Mouse (Mus musculus): ENCODE measurements at regions not wholly inside any gene's neighbourhood (a gene's known extent, or its start where the extent isn't known, plus 50 kb on each side); places are given as distances from the start of the nearest gene placed in this dataset.

DNA sequence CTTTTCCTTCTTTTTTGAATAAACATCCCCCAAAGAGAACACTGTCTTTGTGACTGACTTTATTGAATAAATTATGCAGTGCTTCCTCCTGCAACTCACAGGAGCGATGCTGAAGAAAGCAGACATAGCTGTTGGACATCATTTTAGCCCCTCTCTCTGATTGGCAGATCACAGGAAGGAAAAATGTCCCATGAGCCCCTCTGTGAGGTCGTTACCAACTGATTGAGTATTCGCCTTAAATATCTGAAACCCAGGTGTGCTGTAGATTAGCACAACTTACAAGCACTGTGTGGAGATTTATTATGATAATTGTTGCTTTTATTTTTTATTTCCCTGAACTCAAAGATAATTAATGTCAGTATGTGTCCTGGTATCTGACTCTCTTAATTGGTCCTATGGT, 1582.4 kb upstream of the Tenm2 start:
- Histone ChIP-seq H3K27me3 (ENCODE audit: control insufficient read depth, insufficient read depth, insufficient read length) (no peaks in the 10 kb centered on the region), H3ac (ENCODE audit: control insufficient read depth, insufficient read length, low read depth) (no peak overlapping the region), H3K36me3 (ENCODE audit: control insufficient read depth, insufficient read depth) (no peaks in the 10 kb centered on the region), H3K79me3 (ENCODE audit: low read depth) (no peaks in the 10 kb centered on the region), H3K4me3 (ENCODE audit: insufficient read depth, poor library complexity, severe bottlenecking) (no peak overlapping the region), H3K79me2 (ENCODE audit: control insufficient read depth, insufficient read depth) (no peaks in the 10 kb centered on the region)
- no peak for TF ChIP-seq USF1 (IDR thresholded peaks at IDR 0.05; ENCODE audit: low read depth)
- no peak for TF ChIP-seq MYOD1 (IDR thresholded peaks at IDR 0.05; ENCODE audit: control insufficient read depth, insufficient read length, low read depth)
- TF ChIP-seq MYOG (IDR thresholded peaks at IDR 0.05; ENCODE audit: control insufficient read depth, extremely low read depth, insufficient read length): no peak
- TF ChIP-seq CTCF (IDR thresholded peaks at IDR 0.05; ENCODE audit: control insufficient read depth, insufficient read depth, insufficient read length): no peak
- TF ChIP-seq MAX (IDR thresholded peaks at IDR 0.05): no peak

DNA sequence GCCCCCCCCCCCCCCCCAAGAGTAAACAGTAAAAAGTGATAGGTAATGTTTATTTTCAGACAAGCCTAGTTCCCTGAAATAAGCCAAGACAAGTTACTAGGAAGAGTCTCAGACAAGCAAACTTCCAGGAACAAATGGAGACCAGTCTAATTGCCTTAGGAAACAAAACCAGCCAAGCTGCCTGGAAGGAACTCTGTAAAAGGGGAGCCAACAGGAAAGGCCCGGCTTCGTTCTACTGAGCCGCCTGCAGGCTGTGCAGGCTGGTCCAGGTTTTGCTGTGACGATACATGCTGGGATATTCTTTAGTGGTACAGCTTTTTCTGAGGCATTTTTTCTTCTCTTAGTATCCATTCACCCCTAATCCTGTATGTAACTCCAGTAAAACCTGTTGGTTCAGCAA, 1547.8 kb upstream of the Tenm2 start:
- H3K36me3 ChIP-seq (ENCODE audit: control insufficient read depth, insufficient read depth): no peaks in the 10 kb centered on the region
- no peaks in the 10 kb centered on the region for H3K79me2 ChIP-seq (ENCODE audit: control insufficient read depth, insufficient read depth)

DNA sequence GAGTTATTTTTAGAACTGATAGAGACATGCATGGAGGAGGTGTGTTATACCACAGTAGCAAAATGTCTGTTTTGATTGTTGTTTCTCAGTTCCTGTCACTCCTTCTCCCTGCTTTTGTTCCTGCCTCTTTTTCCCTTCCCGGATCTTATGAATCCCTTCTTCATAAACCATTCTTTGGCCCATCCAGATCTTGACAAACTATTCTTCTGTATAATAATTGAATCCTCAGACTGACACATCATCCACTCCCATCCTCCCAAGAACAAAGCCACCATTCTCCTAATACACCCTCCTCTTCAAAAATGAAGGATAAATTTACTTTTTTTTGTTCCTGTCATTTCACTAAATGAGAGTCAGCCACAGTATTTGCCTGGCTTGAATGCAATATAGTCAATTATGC, 1543.8 kb upstream of the Tenm2 start:
- Histone ChIP-seq H3K36me3 (ENCODE audit: control insufficient read depth, insufficient read depth) (no peaks in the 10 kb centered on the region), H3K4me3 (ENCODE audit: insufficient read depth, poor library complexity, severe bottlenecking) (no peak overlapping the region), H3K27me3 (ENCODE audit: control insufficient read depth, insufficient read depth, insufficient read length) (no peaks in the 10 kb centered on the region), H3K79me2 (ENCODE audit: control insufficient read depth, insufficient read depth) (no peaks in the 10 kb centered on the region), H3ac (ENCODE audit: control insufficient read depth, insufficient read length, low read depth) (no peak overlapping the region), H3K79me3 (ENCODE audit: low read depth) (no peaks in the 10 kb centered on the region)
- TF ChIP-seq CTCF (IDR thresholded peaks at IDR 0.05; ENCODE audit: control insufficient read depth, insufficient read depth, insufficient read length) (no peak), MYOD1 (IDR thresholded peaks at IDR 0.05; ENCODE audit: control insufficient read depth, insufficient read length, low read depth) (no peak), USF1 (IDR thresholded peaks at IDR 0.05; ENCODE audit: low read depth) (no peak), CEBPB (IDR thresholded peaks at IDR 0.05; ENCODE audit: low read depth) (no peak), MYOG (IDR thresholded peaks at IDR 0.05; ENCODE audit: control insufficient read depth, extremely low read depth, insufficient read length) (no peak), FOSL1 (IDR thresholded peaks at IDR 0.05; ENCODE audit: insufficient read depth, low read length, poor library complexity, severe bottlenecking) (no peak), MAX (IDR thresholded peaks at IDR 0.05) (no peak)

More for the DNA sequence above, 1547.8 kb upstream of the Tenm2 start:
- TF ChIP-seq CTCF (IDR thresholded peaks at IDR 0.05; ENCODE audit: control insufficient read depth, insufficient read depth, insufficient read length) (no peak), MAX (IDR thresholded peaks at IDR 0.05) (no peak)
- H3K27me3 ChIP-seq (ENCODE audit: control insufficient read depth, insufficient read depth, insufficient read length): no peaks in the 10 kb centered on the region
- H3K4me3 ChIP-seq (ENCODE audit: insufficient read depth, poor library complexity, severe bottlenecking): no peak overlapping the region
- H3ac ChIP-seq (ENCODE audit: control insufficient read depth, insufficient read length, low read depth): no peak overlapping the region
- no peaks in the 10 kb centered on the region for H3K79me3 ChIP-seq (ENCODE audit: low read depth)

DNA sequence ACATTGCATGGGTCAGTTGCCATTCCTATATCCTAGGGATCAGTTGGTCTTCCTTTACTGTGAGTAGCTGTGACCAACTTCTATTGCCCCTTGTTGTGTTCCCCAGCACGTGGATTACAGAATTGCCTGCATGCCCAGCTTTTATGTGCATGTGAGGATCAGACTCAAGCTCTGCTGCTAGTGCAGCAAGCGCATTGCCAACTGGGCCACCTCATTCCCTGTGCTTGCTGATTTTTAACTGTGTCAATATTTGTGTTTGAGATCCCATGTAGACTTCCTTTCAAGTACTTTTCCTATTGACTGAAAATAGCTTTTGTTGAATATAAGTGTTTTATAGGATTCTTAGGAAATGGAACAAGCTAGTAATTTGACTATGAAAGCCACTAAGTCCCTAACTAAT, 1526.5 kb upstream of the Tenm2 start:
- Histone ChIP-seq H3ac (ENCODE audit: control insufficient read depth, insufficient read length, low read depth) (no peak overlapping the region), H3K4me3 (ENCODE audit: insufficient read depth, poor library complexity, severe bottlenecking) (no peak overlapping the region), H3K27me3 (ENCODE audit: control insufficient read depth, insufficient read depth, insufficient read length) (no peaks in the 10 kb centered on the region), H3K79me2 (ENCODE audit: control insufficient read depth, insufficient read depth) (no peaks in the 10 kb centered on the region), H3K36me3 (ENCODE audit: control insufficient read depth, insufficient read depth) (no peaks in the 10 kb centered on the region), H3K79me3 (ENCODE audit: low read depth) (no peaks in the 10 kb centered on the region)
- TF ChIP-seq CEBPB (IDR thresholded peaks at IDR 0.05; ENCODE audit: low read depth): no peak
- no peak for TF ChIP-seq FOSL1 (IDR thresholded peaks at IDR 0.05; ENCODE audit: insufficient read depth, low read length, poor library complexity, severe bottlenecking)
- TF ChIP-seq CTCF (IDR thresholded peaks at IDR 0.05; ENCODE audit: control insufficient read depth, insufficient read depth, insufficient read length): no peak
- no peak for TF ChIP-seq MYOG (IDR thresholded peaks at IDR 0.05; ENCODE audit: control insufficient read depth, extremely low read depth, insufficient read length)
- no peak for TF ChIP-seq MAX (IDR thresholded peaks at IDR 0.05)
- no peak for TF ChIP-seq USF1 (IDR thresholded peaks at IDR 0.05; ENCODE audit: low read depth)
- no peak for TF ChIP-seq MYOD1 (IDR thresholded peaks at IDR 0.05; ENCODE audit: control insufficient read depth, insufficient read length, low read depth)

DNA sequence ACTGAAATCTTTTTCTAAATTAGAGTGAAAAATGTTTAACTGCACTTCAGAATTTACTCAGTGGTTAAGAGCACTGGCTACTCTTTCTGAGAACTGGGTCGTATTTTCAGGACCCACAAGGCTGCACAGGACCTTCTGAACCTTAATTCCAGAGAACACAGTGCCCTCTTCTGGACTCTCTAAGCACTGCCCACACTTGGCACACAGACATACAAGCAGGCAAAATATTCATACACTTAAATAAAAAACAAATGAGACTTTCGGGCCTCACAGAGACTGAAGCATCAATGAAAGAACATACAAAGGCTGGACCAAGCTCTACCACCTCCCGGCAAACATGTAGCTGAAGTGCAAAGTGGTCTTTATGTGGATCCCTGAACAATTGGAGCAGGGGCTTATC, 1511.8 kb upstream of the Tenm2 start:
- Histone ChIP-seq H3K4me3 (ENCODE audit: insufficient read depth, poor library complexity, severe bottlenecking) (no peak overlapping the region), H3K79me3 (ENCODE audit: low read depth) (no peaks in the 10 kb centered on the region), H3K79me2 (ENCODE audit: control insufficient read depth, insufficient read depth) (no peaks in the 10 kb centered on the region), H3K27me3 (ENCODE audit: control insufficient read depth, insufficient read depth, insufficient read length) (no peaks in the 10 kb centered on the region), H3ac (ENCODE audit: control insufficient read depth, insufficient read length, low read depth) (no peak overlapping the region), H3K36me3 (ENCODE audit: control insufficient read depth, insufficient read depth) (no peaks in the 10 kb centered on the region)
- TF ChIP-seq MYOD1 (IDR thresholded peaks at IDR 0.05; ENCODE audit: control insufficient read depth, insufficient read length, low read depth) (no peak), FOSL1 (IDR thresholded peaks at IDR 0.05; ENCODE audit: insufficient read depth, low read length, poor library complexity, severe bottlenecking) (no peak), MAX (IDR thresholded peaks at IDR 0.05) (no peak), MYOG (IDR thresholded peaks at IDR 0.05; ENCODE audit: control insufficient read depth, extremely low read depth, insufficient read length) (no peak), CTCF (IDR thresholded peaks at IDR 0.05; ENCODE audit: control insufficient read depth, insufficient read depth, insufficient read length) (no peak), USF1 (IDR thresholded peaks at IDR 0.05; ENCODE audit: low read depth) (no peak), CEBPB (IDR thresholded peaks at IDR 0.05; ENCODE audit: low read depth) (no peak)

DNA sequence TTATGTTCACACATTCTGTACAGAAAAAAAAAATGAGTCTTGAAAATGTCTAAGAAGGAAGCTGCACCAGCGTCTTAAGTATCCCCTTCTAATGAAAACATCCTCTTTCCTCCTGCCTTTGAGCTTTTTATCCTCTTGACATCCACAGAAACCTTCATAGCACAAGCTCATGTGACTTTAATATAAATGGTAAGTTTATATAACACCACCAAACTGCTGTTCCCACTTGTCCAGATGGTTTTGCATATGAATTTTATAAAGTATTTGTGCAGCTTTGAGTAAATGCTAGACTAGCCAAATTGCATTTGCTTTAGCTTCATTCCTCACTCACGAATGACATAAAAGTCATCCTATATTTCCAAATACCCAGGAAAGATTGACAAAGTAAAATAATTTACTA, 1493.3 kb upstream of the Tenm2 start:
- Histone ChIP-seq H3K36me3 (ENCODE audit: control insufficient read depth, insufficient read depth) (no peaks in the 10 kb centered on the region), H3ac (ENCODE audit: control insufficient read depth, insufficient read length, low read depth) (no peak overlapping the region), H3K79me2 (ENCODE audit: control insufficient read depth, insufficient read depth) (no peaks in the 10 kb centered on the region), H3K79me3 (ENCODE audit: low read depth) (no peaks in the 10 kb centered on the region), H3K27me3 (ENCODE audit: control insufficient read depth, insufficient read depth, insufficient read length) (no peaks in the 10 kb centered on the region), H3K4me3 (ENCODE audit: insufficient read depth, poor library complexity, severe bottlenecking) (no peak overlapping the region)
- TF ChIP-seq MAX (IDR thresholded peaks at IDR 0.05) (no peak), MYOG (IDR thresholded peaks at IDR 0.05; ENCODE audit: control insufficient read depth, extremely low read depth, insufficient read length) (no peak), CTCF (IDR thresholded peaks at IDR 0.05; ENCODE audit: control insufficient read depth, insufficient read depth, insufficient read length) (no peak)
